12 mouse cellular contexts compared by ENCODE assay signal in genomic region chr15:95830206-95830560, GRCm38 (mm10). TPM values are rescaled to one million over a fixed set of nuclear protein-coding genes. Genes with fewer than 3 reads are reported as not detected.
DNase-seq lines count a peak whose midpoint lies in the region; ATAC-seq and TF ChIP-seq lines count a peak whose summit lies in the region.
"Had no signal": no experiment of that assay in that cellular context is flagged by ENCODE, and none has a peak within 500 bp of the region (broad histone marks: within the 10 kb centered on the region; RNA-seq: fewer than 3 reads in every experiment).

No protein-coding gene starts in this region.

- H3K4me3 ChIP-seq in intestine, embryonic 15.5 days (replicated peaks), result no peak overlapping the region
- no peak overlapping the region for H3K4me3 ChIP-seq in intestine, postnatal 0 days (ENCODE audit: low read depth, low read length)
- peak overlapping the region; percentile 4; the same call in 1 of the 2 replicates for H3K4me3 ChIP-seq in stomach, postnatal 0 days (ENCODE audit: low read depth, low read length)
- H3K4me3 ChIP-seq: liver, embryonic 13.5 days had no signal

- no peak for ATAC-seq in intestine, embryonic 15.5 days
- no peak for ATAC-seq in intestine, postnatal 0 days
- ATAC-seq in stomach, postnatal 0 days (ENCODE audit: low FRiP score, low TSS enrichment), result peak; percentile 24; the same call in 1 of the 2 replicates

- no peaks in the 10 kb centered on the region for H3K9me3 ChIP-seq in intestine, embryonic 15.5 days
- no peaks in the 10 kb centered on the region for H3K9me3 ChIP-seq in intestine, postnatal 0 days (ENCODE audit: control insufficient read depth)
- no peaks in the 10 kb centered on the region for H3K9me3 ChIP-seq in stomach, postnatal 0 days (ENCODE audit: control insufficient read depth, low read length)
- H3K9me3 ChIP-seq: liver, embryonic 13.5 days had no signal

- peaks cover 35% of the 10 kb centered on the region for H3K4me1 ChIP-seq in intestine, embryonic 15.5 days (replicated peaks)
- 0 out of 2 replicates have a peak, but pooled peaks cover 4% of the 10 kb centered on the region for H3K4me1 ChIP-seq in intestine, postnatal 0 days (replicated peaks; ENCODE audit: control insufficient read depth, insufficient read depth, low read length)
- peaks cover 19% of the 10 kb centered on the region for H3K4me1 ChIP-seq in stomach, postnatal 0 days (replicated peaks; ENCODE audit: control insufficient read depth, insufficient read depth)

- H3K4me2 ChIP-seq in intestine, embryonic 15.5 days (replicated peaks), result no peak overlapping the region
- no peak overlapping the region for H3K4me2 ChIP-seq in intestine, postnatal 0 days (replicated peaks; ENCODE audit: low read depth)
- peak overlapping the region; percentile 39 for H3K4me2 ChIP-seq in stomach, postnatal 0 days (replicated peaks; ENCODE audit: low read depth)
- H3K4me2 ChIP-seq: liver, embryonic 13.5 days had no signal

- DNase-seq in embryo, embryonic 10.5 days (ENCODE audit: low spot score), result peak; percentile 31
- no peak for DNase-seq in embryo, embryonic 10 days (ENCODE audit: low spot score)
- DNase-seq in retina, postnatal 1 day, result peak; percentile 28
- no peak for DNase-seq in retina, embryonic 14.5 days (ENCODE audit: low spot score)
- no peak for DNase-seq in stomach, postnatal 0 days (ENCODE audit: low spot score)
- DNase-seq in right cerebral cortex, adult 18-20 months, result no peak
- DNase-seq: adrenal gland, postnatal 14 days; layer of hippocampus, adult 9-11 months; liver, embryonic 13.5 days; thymus, postnatal 4 days had no signal

- 0 out of 2 replicates have a peak overlapping the region, but pooled peaks have one; percentile 65 for H3K27ac ChIP-seq in intestine, embryonic 15.5 days
- no peak overlapping the region for H3K27ac ChIP-seq in intestine, postnatal 0 days (ENCODE audit: low read depth, low read length)
- peak overlapping the region; percentile 45; the same call in 1 of the 2 replicates for H3K27ac ChIP-seq in stomach, postnatal 0 days (replicated peaks)
- H3K27ac ChIP-seq: liver, embryonic 13.5 days had no signal

- no peak overlapping the region for H3K9ac ChIP-seq in intestine, embryonic 15.5 days
- H3K9ac ChIP-seq in intestine, postnatal 0 days (ENCODE audit: low read depth, low read length), result no peak overlapping the region
- H3K9ac ChIP-seq in stomach, postnatal 0 days (ENCODE audit: low read length), result no peak overlapping the region
- H3K9ac ChIP-seq: liver, embryonic 13.5 days had no signal

- 63% methylated on average over 12 of the region's 12 CpGs for WGBS in intestine, embryonic 15.5 days
- WGBS in intestine, postnatal 0 days, result 58% methylated on average over 12 of the region's 12 CpGs
- 49% methylated on average over 12 of the region's 12 CpGs for WGBS in stomach, postnatal 0 days

- no peaks in the 10 kb centered on the region for H3K27me3 ChIP-seq in intestine, embryonic 15.5 days (replicated peaks)
- H3K27me3 ChIP-seq in intestine, postnatal 0 days (replicated peaks; ENCODE audit: control insufficient read depth, insufficient read depth, low read length), result no peaks in the 10 kb centered on the region
- H3K27me3 ChIP-seq in stomach, postnatal 0 days (ENCODE audit: control insufficient read depth, insufficient read depth, low read length), result no peaks in the 10 kb centered on the region
- H3K27me3 ChIP-seq: liver, embryonic 13.5 days had no signal

- TF ChIP-seq CTCF in intestine, postnatal 0 days (IDR thresholded peaks at IDR 0.05; ENCODE audit: low read depth), result no peak
- TF ChIP-seq CTCF in stomach, postnatal 0 days (IDR thresholded peaks at IDR 0.05; ENCODE audit: low read depth), result no peak

- H3K36me3 ChIP-seq in intestine, embryonic 15.5 days, result no peaks in the 10 kb centered on the region
- no peaks in the 10 kb centered on the region for H3K36me3 ChIP-seq in intestine, postnatal 0 days (ENCODE audit: control insufficient read depth, insufficient read depth)
- no peaks in the 10 kb centered on the region for H3K36me3 ChIP-seq in stomach, postnatal 0 days (ENCODE audit: control insufficient read depth, insufficient read depth, low read length)
- H3K36me3 ChIP-seq: liver, embryonic 13.5 days had no signal

- TF ChIP-seq EP300 in stomach, postnatal 0 days (optimal IDR thresholded peaks at IDR 0.05), result peak; percentile 47

RNA-seq across cellular contexts. Expression of gene Ano6, which starts 39.5 kb away (rescaled TPM):
- 50.4 and 53.8 TPM in 2 replicates for polyA plus RNA-seq in intestine, embryonic 15.5 days (2015; fragmentation: Nextera tagmentation; extraction: Ambion mirVana)
- 23.9 and 30.5 TPM in 2 replicates for polyA plus RNA-seq in intestine, postnatal 0 days (2015; fragmentation: Nextera tagmentation; extraction: Ambion mirVana)
- 16.2 and 16.5 TPM in 2 replicates for polyA plus RNA-seq in stomach, postnatal 0 days (2015; fragmentation: Nextera tagmentation; extraction: Ambion mirVana)

Comparison
In these comparisons a context has a peak if more than half of its experiments do, and no peak if none do; other contexts are left out.
1. DNase-seq: peak in embryo, embryonic 10.5 days (single experiment) and retina, postnatal 1 day (single experiment); none in embryo, embryonic 10 days (single experiment), retina, embryonic 14.5 days (single experiment), stomach, postnatal 0 days (single experiment) and right cerebral cortex, adult 18-20 months (single experiment).